Mouse (Mus musculus): ENCODE measurements around the gene Senp7. TPM values are rescaled to one million over a fixed set of nuclear protein-coding genes. Genes with fewer than 3 reads are reported as not detected.
"Not testable (repeated sequence)": the region's sequence is repeated elsewhere in the genome, so short reads cannot be mapped to it uniquely, and the experiment has no call there.

Gene Senp7
- polyA plus RNA-seq (2012; ENCODE audit: insufficient read depth, insufficient read length, missing spikeins), result 12.2 and 13.9 TPM in 2 replicates

DNA sequence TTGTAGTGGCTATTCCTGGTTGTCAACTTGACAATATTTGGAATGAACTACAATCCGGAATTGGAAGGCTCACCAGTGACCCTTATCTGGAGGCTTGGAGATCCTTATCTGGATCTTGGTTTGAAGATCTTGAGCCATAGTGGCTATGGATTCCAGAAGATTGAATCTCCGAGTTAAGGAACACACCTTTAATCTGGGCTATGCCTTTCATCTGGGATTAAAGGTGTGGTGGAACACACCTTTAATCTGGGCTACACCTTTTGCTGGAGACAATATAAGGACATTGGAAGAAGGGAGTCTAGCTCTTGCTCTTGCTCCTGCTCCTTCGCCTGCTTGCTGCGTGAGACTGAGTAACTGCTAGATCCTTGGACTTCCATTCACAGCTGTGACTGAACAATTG, at the start of gene Senp7:
Gene Senp7 (plus strand): TSS at position 301 of the 400 bp plus-strand sequence.
- not testable (repeated sequence) for H3K4me3 ChIP-seq (ENCODE audit: insufficient read depth, low read depth, low read length); H3K27ac ChIP-seq (replicated peaks; ENCODE audit: low read depth, low read length); H3K4me1 ChIP-seq (ENCODE audit: control insufficient read depth, insufficient read depth, insufficient read length, low read length)

DNA sequence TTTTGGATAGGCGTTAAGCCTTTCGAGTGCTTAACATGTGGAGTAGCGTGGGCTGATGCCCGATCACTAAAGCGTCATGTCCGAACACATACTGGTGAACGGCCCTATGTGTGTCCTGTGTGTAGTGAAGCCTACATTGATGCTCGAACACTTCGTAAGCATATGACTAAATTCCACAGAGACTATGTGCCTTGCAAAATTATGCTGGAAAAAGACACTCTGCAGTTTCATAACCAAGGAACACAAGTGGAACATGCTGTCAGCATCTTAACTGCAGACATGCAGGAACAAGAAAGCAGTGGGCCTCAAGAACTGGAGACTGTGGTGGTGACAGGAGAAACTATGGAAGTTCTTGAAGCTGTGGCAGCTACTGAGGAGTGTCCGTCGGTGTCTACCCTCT, 41.3 kb upstream of the Senp7 start:
- no peak overlapping the region for H3K27ac ChIP-seq (replicated peaks; ENCODE audit: low read depth, low read length)
- no peaks in the 10 kb centered on the region for H3K4me1 ChIP-seq (ENCODE audit: control insufficient read depth, insufficient read depth, insufficient read length, low read length)
- H3K4me3 ChIP-seq (ENCODE audit: insufficient read depth, low read depth, low read length), result no peak overlapping the region

DNA sequence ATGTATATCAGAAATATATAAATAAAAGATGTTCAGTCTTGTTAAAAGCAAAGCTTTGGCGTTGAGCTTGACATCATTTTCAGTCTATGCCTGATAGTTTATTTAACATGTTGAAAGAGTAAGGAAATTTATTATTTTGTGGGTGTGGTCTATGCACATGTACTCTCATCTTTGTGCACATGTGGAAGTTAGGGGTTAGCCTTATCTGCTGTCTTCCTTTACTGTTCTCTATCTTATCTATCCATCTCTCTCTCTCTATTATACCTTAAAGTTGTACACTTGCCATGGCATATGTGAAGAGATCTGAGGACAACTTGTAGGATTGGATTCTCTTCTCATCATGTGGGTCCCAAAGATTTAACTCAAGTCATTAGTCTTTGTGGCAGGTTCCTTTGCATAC, 39.3 kb upstream of the Senp7 start:
- Histone ChIP-seq H3K4me3 (ENCODE audit: insufficient read depth, low read depth, low read length) (no peak overlapping the region), H3K27ac (replicated peaks; ENCODE audit: low read depth, low read length) (no peak overlapping the region), H3K4me1 (ENCODE audit: control insufficient read depth, insufficient read depth, insufficient read length, low read length) (no peaks in the 10 kb centered on the region)

DNA sequence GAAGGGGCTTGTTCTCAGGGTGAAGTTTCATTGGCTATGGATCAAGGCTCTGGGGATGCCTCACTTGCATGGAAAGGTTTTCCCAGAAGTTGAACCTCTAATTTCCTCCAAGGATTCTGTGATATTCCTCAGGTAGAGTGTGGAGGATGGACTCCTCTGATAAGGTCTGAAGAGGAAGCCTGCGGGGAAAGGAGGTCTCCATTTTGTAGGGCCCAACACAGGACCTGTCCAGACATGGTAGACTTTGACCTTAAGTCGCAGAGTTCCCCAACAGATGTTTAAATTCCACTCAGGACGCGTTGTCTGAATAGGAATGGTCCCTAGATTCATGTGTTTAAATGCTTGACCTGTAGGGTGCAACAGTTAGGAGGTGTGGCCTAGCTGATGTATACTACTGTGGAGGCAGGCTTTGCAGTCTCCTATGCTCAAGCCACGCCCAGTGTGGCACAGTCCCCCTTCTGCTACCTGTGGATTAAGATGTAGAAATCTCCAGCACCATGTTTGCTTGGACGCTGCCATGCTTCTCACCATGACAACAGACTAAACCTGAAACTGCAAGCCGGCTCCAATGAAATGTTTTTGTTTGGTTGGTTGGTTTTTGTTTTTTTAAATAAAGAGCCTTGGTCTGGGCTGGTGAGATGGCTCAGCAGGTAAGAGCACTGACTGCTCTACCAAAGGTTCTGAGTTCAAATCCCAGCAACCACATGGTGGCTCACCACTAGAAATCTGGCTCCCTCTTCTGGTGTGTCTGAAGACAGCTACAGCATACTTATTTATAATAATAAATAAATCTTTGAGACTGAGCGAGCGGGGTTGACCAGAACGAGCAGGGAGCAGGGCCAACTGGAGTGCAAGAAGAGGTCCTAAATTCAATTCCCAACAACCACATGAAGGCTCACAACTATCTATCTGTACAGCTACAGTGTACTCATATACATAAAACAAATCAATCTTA, 35.1 kb upstream of the Senp7 start:
- H3K27ac ChIP-seq (replicated peaks; ENCODE audit: low read depth, low read length), result no peak overlapping the region
- no peaks in the 10 kb centered on the region for H3K4me1 ChIP-seq (ENCODE audit: control insufficient read depth, insufficient read depth, insufficient read length, low read length)
- H3K4me3 ChIP-seq (ENCODE audit: insufficient read depth, low read depth, low read length), result no peak overlapping the region

DNA sequence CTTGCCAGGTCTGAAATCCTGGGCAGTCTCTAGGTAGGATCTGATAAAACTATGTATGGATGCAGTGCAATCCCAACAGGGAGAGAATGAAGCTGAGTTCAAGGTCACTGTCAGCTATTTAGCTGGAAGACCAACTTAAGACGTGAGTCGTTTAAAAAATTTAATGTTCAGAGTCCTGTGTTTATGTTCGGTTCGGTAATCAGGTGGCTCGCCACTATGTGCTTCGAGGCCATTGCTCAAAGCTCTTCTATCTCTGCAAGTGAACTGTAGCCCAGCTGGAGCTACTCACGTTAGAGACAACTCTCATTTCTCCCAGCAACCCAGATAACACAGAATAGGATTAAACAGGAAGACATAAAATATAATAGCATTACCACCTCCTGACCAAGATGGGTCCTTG, 34.1 kb upstream of the Senp7 start:
- H3K4me1 ChIP-seq (ENCODE audit: control insufficient read depth, insufficient read depth, insufficient read length, low read length), result no peaks in the 10 kb centered on the region
- no peak overlapping the region for H3K27ac ChIP-seq (replicated peaks; ENCODE audit: low read depth, low read length)
- no peak overlapping the region for H3K4me3 ChIP-seq (ENCODE audit: insufficient read depth, low read depth, low read length)

DNA sequence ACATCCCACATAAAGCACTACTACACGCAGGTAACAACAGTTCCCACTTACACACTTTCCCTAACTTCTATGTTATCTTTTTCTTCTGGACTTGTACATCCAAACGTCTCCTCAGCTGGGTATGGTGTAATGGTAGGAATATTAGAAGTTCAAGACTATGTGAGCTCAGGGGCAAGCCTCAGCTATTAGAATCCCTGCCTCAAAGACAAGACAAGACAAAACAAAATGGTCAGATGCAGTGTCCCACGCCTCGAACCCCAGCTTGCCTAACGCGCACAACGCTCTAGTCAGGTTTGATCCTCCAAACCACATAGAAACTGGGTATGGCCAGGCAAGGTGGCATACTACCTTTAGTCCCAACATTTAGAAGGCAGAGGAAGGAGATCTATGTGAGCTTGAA, 28.5 kb upstream of the Senp7 start:
- no peaks in the 10 kb centered on the region for H3K4me1 ChIP-seq (ENCODE audit: control insufficient read depth, insufficient read depth, insufficient read length, low read length)
- no peak overlapping the region for H3K4me3 ChIP-seq (ENCODE audit: insufficient read depth, low read depth, low read length)
- no peak overlapping the region for H3K27ac ChIP-seq (replicated peaks; ENCODE audit: low read depth, low read length)

DNA sequence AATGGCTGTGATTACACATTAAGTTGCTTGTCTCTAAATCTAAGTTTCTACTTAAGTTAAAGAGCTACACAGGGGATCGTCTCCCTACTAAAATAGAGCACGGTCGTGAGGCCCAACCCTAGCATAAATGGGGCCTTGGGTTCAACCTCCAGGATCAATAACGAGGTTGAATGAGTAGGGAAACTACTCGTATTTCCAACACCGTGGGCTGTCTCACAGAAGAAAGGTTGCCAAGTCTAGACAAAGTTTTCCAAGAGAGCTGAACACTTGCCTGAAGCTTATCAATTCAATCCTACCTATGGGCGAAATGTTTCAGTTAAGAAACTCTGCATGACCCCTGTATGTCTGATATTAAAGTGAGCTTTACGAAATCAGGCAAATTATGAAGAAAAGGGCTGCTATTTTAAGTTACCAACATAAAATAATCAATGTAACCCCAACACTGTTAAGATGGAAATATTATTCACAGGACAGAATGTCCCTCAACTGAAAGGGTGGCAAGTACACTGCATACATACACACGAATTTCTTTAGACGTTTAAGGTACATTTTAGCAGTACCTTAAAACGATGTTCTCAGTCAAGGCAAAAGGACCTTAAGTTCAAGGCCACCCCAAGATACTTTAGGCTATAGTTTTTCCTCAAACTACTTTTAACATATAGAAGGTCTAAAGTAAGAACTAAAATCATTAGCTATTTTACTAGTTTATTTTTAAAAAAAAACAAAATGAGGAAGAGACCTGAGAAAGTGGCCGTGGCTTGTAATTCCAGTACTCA, 20.1 kb upstream of the Senp7 start:
- Histone ChIP-seq H3K27ac (replicated peaks; ENCODE audit: low read depth, low read length) (no peak overlapping the region), H3K4me3 (ENCODE audit: insufficient read depth, low read depth, low read length) (peak overlapping the region; percentile 93; the same call in 1 of the 2 replicates), H3K4me1 (ENCODE audit: control insufficient read depth, insufficient read depth, insufficient read length, low read length) (peaks cover 4% of the 10 kb centered on the region)

DNA sequence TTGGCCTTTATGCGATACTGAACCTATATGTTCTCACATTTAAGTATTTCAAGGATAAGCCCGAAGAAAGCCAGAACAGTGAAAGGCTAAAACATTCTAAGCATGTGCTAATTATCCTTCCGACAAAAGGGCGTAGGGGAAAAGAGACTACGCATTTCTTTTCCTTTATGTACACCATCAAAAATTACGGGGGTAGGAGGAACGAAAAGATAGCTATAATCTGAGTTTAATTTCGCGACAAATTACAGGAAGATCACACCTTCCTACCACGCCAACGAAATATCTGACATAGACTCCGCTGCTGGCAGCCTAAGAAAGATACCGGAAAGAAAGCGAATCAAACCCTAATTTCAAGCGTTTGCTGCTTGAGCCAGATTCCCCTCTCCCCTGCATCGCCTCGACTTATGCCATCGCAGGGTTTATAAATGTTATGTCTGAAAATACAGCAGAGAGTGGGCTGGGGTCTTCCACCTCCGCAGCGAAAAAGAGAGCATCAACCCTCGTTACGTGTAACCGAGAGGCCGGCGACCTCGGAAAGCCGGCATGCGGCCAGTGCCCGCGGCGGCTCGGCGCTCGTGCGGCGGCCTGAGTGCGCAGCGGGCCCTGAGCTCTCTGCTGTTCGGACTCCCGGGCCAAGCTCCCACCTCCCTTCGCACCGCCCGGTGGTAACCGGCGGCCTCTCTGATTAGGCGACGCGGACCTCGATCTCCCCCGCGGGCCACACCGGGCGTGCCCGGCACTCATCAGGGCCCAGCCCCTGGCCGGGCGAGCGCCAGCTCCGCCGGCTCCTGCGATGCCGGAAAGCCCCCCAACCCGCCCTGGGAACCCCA, 19.2 kb upstream of the Senp7 start:
- Histone ChIP-seq H3K4me1 (ENCODE audit: control insufficient read depth, insufficient read depth, insufficient read length, low read length) (peaks cover 4% of the 10 kb centered on the region), H3K4me3 (ENCODE audit: insufficient read depth, low read depth, low read length) (peak overlapping the region; percentile 93), H3K27ac (replicated peaks; ENCODE audit: low read depth, low read length) (peak overlapping the region; percentile 62)

DNA sequence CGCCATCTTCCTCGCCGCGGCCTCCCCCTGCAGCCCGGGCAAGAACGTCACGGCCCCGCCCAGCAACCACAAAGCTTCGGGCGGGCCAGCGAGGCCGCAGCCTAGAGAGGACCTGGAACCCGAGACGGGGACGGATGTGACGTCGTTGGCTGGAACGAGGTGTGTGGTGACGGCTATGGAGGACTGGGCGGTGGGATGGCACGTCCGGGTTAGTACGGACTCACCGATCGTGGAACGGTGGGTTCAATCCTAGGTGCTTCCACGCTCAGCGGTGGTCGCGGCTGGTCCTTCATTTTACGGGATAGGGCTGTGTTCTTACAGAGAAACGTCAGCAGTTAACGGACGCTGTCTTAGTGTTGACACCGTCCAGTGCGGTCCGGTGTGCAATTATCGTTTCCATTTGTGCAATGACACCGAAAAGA, 18.5 kb upstream of the Senp7 start, which contains the start of gene Pcnp:
Gene Pcnp (minus strand): TSS at position 79 of the 422 bp plus-strand sequence.
- Histone ChIP-seq H3K27ac (replicated peaks; ENCODE audit: low read depth, low read length) (peak within 1 kb of the TSS; percentile 97), H3K4me1 (ENCODE audit: control insufficient read depth, insufficient read depth, insufficient read length, low read length) (peaks cover 4% of the 10 kb centered on the region), H3K4me3 (ENCODE audit: insufficient read depth, low read depth, low read length) (peak within 1 kb of the TSS; percentile 93)

DNA sequence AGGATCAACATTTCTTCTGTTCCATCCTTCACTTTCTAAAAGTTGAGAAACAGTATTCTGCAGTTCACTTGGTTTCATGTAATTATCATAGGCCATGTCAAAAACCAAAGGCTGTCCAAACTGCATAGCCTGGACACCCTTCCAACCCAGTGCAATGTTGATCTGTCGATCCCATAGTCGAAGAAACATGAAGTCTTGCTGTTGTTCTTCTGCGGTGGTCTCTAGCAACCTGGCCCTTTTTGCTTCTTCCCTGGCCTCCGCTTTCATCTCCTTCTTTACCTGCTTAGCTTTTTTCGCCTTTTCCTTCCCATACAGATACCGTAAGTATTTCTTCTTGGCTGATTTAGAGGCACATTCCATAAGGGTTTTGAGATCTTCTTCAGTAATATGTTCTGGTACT, 13.6 kb upstream of the Senp7 start:
- H3K27ac ChIP-seq (replicated peaks; ENCODE audit: low read depth, low read length), result no peak overlapping the region
- H3K4me1 ChIP-seq (ENCODE audit: control insufficient read depth, insufficient read depth, insufficient read length, low read length), result peaks cover 3% of the 10 kb centered on the region; the same call in 1 of the 2 replicates
- H3K4me3 ChIP-seq (ENCODE audit: insufficient read depth, low read depth, low read length), result no peak overlapping the region

DNA sequence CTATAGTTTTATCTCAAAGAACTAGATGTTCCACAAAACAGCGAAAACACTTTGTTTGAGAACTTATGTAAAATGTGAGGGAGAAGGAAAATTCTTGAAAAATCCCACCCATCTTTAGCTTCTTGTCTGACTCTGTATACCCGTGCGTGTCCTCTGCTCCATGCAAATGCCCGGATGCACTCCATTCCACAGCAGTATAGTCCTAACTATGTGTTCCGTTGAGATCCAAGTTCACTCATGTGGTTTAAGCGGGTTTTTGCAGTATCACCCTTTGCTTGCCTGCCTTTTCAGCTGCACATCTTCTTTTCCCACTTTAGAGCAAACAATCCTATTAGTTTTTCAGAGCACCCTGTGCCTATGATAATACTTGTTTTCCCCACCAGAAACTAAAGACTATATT, 11.6 kb upstream of the Senp7 start:
- peak overlapping the region; percentile 2; the same call in 1 of the 2 replicates for H3K4me3 ChIP-seq (ENCODE audit: insufficient read depth, low read depth, low read length)
- peaks cover 3% of the 10 kb centered on the region; the same call in 1 of the 2 replicates for H3K4me1 ChIP-seq (ENCODE audit: control insufficient read depth, insufficient read depth, insufficient read length, low read length)
- no peak overlapping the region for H3K27ac ChIP-seq (replicated peaks; ENCODE audit: low read depth, low read length)

DNA sequence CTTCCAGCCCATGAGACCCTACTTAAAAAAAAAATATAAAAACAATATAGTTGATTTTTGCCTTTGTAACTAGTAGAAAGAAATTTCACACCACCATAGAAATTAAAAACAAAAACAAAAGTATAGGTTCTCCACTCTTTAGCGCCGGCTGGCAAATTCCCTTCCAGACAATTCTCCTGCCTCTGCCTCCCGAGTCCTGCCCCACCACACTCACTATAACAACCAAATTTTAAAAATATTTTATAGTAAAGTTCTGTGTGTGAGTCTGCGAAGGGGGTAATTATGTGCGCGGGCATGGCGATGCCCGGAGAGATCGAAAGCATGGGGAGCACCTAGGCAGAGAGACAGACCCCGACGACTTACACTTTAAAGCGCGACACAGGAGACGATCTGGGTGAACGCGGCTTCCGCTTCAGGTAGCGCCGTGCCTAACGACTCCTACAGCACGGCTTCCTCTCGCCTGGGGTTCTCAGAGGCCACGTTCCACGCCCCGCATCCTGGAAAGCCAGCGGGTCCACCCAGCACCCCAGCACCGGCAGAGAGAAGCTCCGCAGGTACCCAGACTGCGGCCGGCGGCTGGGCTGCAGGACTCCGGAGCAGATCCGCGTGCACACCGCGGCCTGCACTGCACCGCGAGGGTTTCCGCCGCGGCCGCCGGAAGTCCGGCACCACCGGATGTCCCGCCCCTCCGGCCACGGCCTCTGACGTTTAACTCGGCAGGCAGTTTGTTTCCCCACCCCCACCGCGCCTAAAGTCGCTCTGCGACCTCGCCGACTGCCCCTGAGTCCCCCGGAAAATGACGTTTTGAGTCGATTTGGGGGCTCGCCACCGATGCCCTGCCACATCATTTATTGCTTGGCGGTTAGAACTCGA, 10.8 kb upstream of the Senp7 start, which contains the start of gene Trmt10c:
Gene Trmt10c (minus strand): TSS at position 682 of the 873 bp plus-strand sequence.
- Histone ChIP-seq H3K27ac (replicated peaks; ENCODE audit: low read depth, low read length) (peak within 1 kb of the TSS; percentile 99), H3K4me1 (ENCODE audit: control insufficient read depth, insufficient read depth, insufficient read length, low read length) (peaks cover 3% of the 10 kb centered on the region; the same call in 1 of the 2 replicates), H3K4me3 (ENCODE audit: insufficient read depth, low read depth, low read length) (peak within 1 kb of the TSS; percentile 99)

DNA sequence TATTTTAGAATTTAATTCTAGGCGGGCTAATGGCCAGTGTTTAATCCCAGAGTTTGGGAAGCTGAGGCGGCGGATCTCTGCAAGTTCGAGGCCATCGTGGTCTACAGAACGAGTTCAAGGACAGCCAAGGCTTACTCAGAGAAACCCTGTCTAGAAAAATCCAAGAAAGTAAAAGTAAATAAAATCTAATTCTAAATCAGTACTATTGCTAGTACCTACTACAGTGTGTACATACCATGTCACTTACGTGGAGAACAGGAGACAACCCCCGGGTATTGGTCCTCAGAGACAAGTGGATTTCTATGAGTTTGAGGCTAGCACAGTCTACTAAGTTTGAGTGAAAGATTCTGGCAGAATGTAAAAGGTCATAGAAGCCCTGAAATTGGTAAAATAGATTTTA, 10.0 kb upstream of the Senp7 start:
- peaks cover 3% of the 10 kb centered on the region; the same call in 1 of the 2 replicates for H3K4me1 ChIP-seq (ENCODE audit: control insufficient read depth, insufficient read depth, insufficient read length, low read length)
- H3K4me3 ChIP-seq (ENCODE audit: insufficient read depth, low read depth, low read length), result peak overlapping the region; percentile 99
- H3K27ac ChIP-seq (replicated peaks; ENCODE audit: low read depth, low read length), result peak overlapping the region; percentile 99

DNA sequence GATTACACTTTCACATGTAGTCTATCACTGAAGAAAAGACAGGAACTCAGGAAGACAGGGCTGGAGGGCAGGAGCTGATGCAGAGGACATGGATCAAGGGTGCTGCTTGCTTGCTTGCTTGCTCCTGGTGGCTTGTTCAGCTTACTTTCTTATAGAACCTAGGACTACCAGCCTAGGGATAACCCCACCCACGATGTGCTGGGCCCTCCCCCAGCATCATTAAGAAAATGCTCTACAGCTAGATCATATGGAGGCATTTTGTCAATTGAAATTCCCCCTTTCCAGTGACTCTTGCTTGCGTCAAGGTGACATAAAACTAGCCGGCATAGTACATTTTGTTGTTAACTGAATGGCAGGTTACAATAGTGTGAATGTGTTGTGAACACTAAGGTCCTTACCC, 7.8 kb downstream of the Senp7 start:
- H3K4me3 ChIP-seq (ENCODE audit: insufficient read depth, low read depth, low read length), result no peak overlapping the region
- H3K4me1 ChIP-seq (ENCODE audit: control insufficient read depth, insufficient read depth, insufficient read length, low read length), result no peaks in the 10 kb centered on the region
- H3K27ac ChIP-seq (replicated peaks; ENCODE audit: low read depth, low read length), result no peak overlapping the region
